Mouse (Mus musculus): Measurements from ENCODE around the gene Gpr19. TPM values are rescaled to one million over a fixed set of nuclear protein-coding genes. Genes with fewer than 3 reads are reported as not detected.

Gpr19 gene
- total RNA-seq, 2 experiments from 2014 or later, result 4.0 to 4.1 TPM

- Histone ChIP-seq H3K4me3 (no peak overlapping the region), H3K27ac (no peak overlapping the region)
- no peak for TF ChIP-seq CTCF (IDR thresholded peaks at IDR 0.05)
- intact Hi-C loops (cut with DNase I), result no loop called here
- DNase-seq, result no peak
Observed at GRCm38 (mm10) chr6:134820411-134820810, 78.0 kb downstream of the Gpr19 start.

GRCm38 (mm10) chr6:134819741-134820140 lies 78.6 kb downstream of the Gpr19 start:
- H3K4me3 ChIP-seq, result no peak overlapping the region
- TF ChIP-seq CTCF (IDR thresholded peaks at IDR 0.05), result no peak
- no peak overlapping the region for H3K27ac ChIP-seq
- DNase-seq, result no peak
- intact Hi-C loops (cut with DNase I), result no loop called here

Other genes starting within 250 kb of the Gpr19 start
- gene Dusp16, start 106.0 kb downstream of the Gpr19 start, total RNA-seq (2021), result 10 to 100 TPM; 11.4 to 19.4 TPM
- gene Crebl2, start 68.4 kb downstream of the Gpr19 start, total RNA-seq (2021), result 10 to 100 TPM; 10.4 to 10.9 TPM
- gene Cdkn1b, start 21.8 kb upstream of the Gpr19 start, total RNA-seq (2021), result 10 to 100 TPM; 36.1 to 41.8 TPM
- 1 to 10 TPM; 1.0 to 5.0 TPM for gene Apold1, start 83.1 kb upstream of the Gpr19 start, total RNA-seq (2021)
- gene Ddx47, start 113.0 kb upstream of the Gpr19 start, total RNA-seq (2021), result 10 to 100 TPM; 26.9 TPM
- 1 to 10 TPM in 1 of 2 experiments, under 1 TPM in 1; 0.18 to 1.2 TPM for gene Gprc5a, start 167.1 kb upstream of the Gpr19 start, total RNA-seq (2021)
- not detected for gene Gprc5d, start 219.7 kb upstream of the Gpr19 start, total RNA-seq (2021)